Mouse (Mus musculus): Measurements from ENCODE around the gene Gldn.

DNA sequence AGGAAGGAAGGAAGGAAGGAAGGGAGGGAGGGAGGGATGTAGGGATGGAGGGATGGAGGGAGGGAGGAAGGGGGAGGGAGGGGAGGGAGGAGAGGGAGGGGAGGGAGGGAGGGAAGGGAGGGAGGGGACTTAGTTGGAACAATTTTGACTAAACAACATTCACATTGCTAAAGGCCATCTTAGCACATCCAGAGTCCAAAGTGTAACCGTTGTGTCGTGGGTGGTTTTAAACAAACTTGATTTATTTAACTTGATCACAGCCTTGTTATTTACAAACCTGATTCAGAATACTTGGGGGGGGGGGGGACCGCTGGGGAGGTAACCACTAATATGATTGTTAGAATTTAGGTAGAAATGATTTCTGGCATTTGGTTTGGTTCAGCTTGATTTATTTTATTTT, 13.1 kb downstream of the Gldn start:
- no peak for TF ChIP-seq CTCF (IDR thresholded peaks at IDR 0.05; ENCODE audit: low read depth, low read length)
- TF ChIP-seq POLR2A (IDR thresholded peaks at IDR 0.05; ENCODE audit: borderline replicate concordance, low read depth, low read length): no peak
